Mouse (Mus musculus) cerebellum, postnatal 36 days (tissue): ENCODE measurements around the gene Gm45785.
"Not testable (repeated sequence)": the region's sequence is repeated elsewhere in the genome, so short reads cannot be mapped to it uniquely, and the experiment has no call there.

Experiments
- DNase-seq, 2 experiments: peaks; one replicate each; pipeline ENCODE4 v3.0.0; 2021 to 2022; ENCODE audit warnings: mixed read lengths in 2 of 2

The Gm45785 gene

GRCm38 (mm10) chr7:140855860-140856784 is at the start of gene Gm45785:
TSS of gene Gm45785 (minus strand) at chr7:140856331.
- peak; percentile 82 to 84 for DNase-seq

GRCm38 (mm10) chr7:140905642-140906081 is 49.5 kb upstream of the Gm45785 start:
- DNase-seq: no peak

GRCm38 (mm10) chr7:140903212-140903611 is 47.1 kb upstream of the Gm45785 start:
- peak; percentile 81 to 84 for DNase-seq

GRCm38 (mm10) chr7:140902036-140902875 is 46.1 kb upstream of the Gm45785 start:
- DNase-seq: no peak

GRCm38 (mm10) chr7:140900220-140900619 is 44.1 kb upstream of the Gm45785 start, which contains the start of gene Cox8b:
TSS of gene Cox8b (minus strand) at chr7:140900446.
- DNase-seq: no peak

GRCm38 (mm10) chr7:140899121-140899520 is 43.0 kb upstream of the Gm45785 start:
- DNase-seq: no peak

GRCm38 (mm10) chr7:140897863-140898262 is 41.7 kb upstream of the Gm45785 start:
- DNase-seq: no peak

GRCm38 (mm10) chr7:140894611-140895010 is 38.5 kb upstream of the Gm45785 start:
- no peak for DNase-seq

GRCm38 (mm10) chr7:140894031-140894430 is 37.9 kb upstream of the Gm45785 start:
- DNase-seq: no peak

GRCm38 (mm10) chr7:140890636-140891035 is 34.5 kb upstream of the Gm45785 start:
- DNase-seq: not testable (repeated sequence)

GRCm38 (mm10) chr7:140882469-140882803 is 26.3 kb upstream of the Gm45785 start:
- DNase-seq: no peak

- DNase-seq: peak; percentile 94 to 95
Observed at GRCm38 (mm10) chr7:140881696-140882468, 25.8 kb upstream of the Gm45785 start, which contains the start of the genes Psmd13 and Sirt3. TSS of gene Psmd13 (plus strand) at chr7:140881968. TSS of gene Sirt3 (minus strand) at chr7:140882309.

GRCm38 (mm10) chr7:140880865-140881515 is 24.9 kb upstream of the Gm45785 start:
- no peak for DNase-seq

- DNase-seq: no peak
Observed at GRCm38 (mm10) chr7:140880419-140880818, 24.3 kb upstream of the Gm45785 start.

- no peak for DNase-seq
Observed at GRCm38 (mm10) chr7:140879355-140879754, 23.2 kb upstream of the Gm45785 start.

- DNase-seq: no peak
Observed at GRCm38 (mm10) chr7:140877364-140877763, 21.2 kb upstream of the Gm45785 start.

- no peak for DNase-seq
Observed at GRCm38 (mm10) chr7:140874224-140874623, 18.1 kb upstream of the Gm45785 start.

- DNase-seq: no peak
Observed at GRCm38 (mm10) chr7:140864761-140865160, 8.6 kb upstream of the Gm45785 start.

- no peak for DNase-seq
Observed at GRCm38 (mm10) chr7:140860728-140861127, 4.6 kb upstream of the Gm45785 start.

- no peak for DNase-seq
Observed at GRCm38 (mm10) chr7:140859997-140860396, 3.9 kb upstream of the Gm45785 start.

- DNase-seq: no peak
Observed at GRCm38 (mm10) chr7:140858746-140859145, 2.6 kb upstream of the Gm45785 start.
